Mouse (Mus musculus) forebrain, embryonic 16.5 days (tissue): Measurements from ENCODE around the gene Iba57. TPM values are rescaled to one million over a fixed set of nuclear protein-coding genes. Genes with fewer than 3 reads are reported as not detected.
A peak's percentile ranks its signal among the peaks of the same experiment; 100 is the strongest.

Source experiments
- ATAC-seq: fragments of 200-750 bp; cut with Nextera tagmentation; 2 replicates; pipeline ENCODE4 v1.8.0; 2017; ENCODE audit warnings: mild to moderate bottlenecking, moderate library complexity
- H3K27ac ChIP-seq: fragments of 300-500 bp; sonication (generic); 2 replicates; pipeline ENCODE4 v1.5.1; 2014; ENCODE audit warnings: low read length, control low read depth
- H3K27me3 ChIP-seq: fragments of 300-500 bp; sonication (generic); replicated peaks from 2 replicates; pipeline ENCODE4 v1.6.1; 2014; ENCODE audit warnings: low read length; ENCODE audit not compliant: control insufficient read depth, insufficient read depth
- H3K36me3 ChIP-seq: fragments of 300-500 bp; sonication (generic); 2 replicates; pipeline ENCODE4 v1.6.1; 2014; ENCODE audit not compliant: control insufficient read depth, insufficient read depth
- H3K4me1 ChIP-seq: fragments of 300-500 bp; sonication (generic); replicated peaks from 2 replicates; pipeline ENCODE4 v1.6.1; 2014; ENCODE audit warnings: low read length; ENCODE audit not compliant: control insufficient read depth, insufficient read depth
- H3K4me2 ChIP-seq: fragments of 300-500 bp; sonication (generic); 2 replicates; pipeline ENCODE4 v1.6.1; 2014; ENCODE audit warnings: mild to moderate bottlenecking, low read length, control low read depth
- H3K4me3 ChIP-seq: fragments of 300-500 bp; sonication (generic); replicated peaks from 2 replicates; pipeline ENCODE4 v1.5.1; 2014; ENCODE audit warnings: mild to moderate bottlenecking, low read length, control low read depth
- H3K9ac ChIP-seq: fragments of 300-500 bp; sonication (generic); replicated peaks from 2 replicates; pipeline ENCODE4 v1.6.1; 2014; ENCODE audit warnings: low read depth, low read length, control low read depth
- H3K9me3 ChIP-seq: fragments of 300-500 bp; sonication (generic); 2 replicates; pipeline ENCODE4 v1.6.1; 2016; ENCODE audit warnings: low read length; ENCODE audit not compliant: control insufficient read depth
- WGBS: fragments of 180-500 bp; shearing (Covaris S2); extraction: QIAGEN DNeasy Blood & Tissue Kit; methylation state at CpG from one replicate; pipeline ENCODE4 v1.1.7; 2014; 5-methylcytosine and 5-hydroxymethylcytosine counted together
- polyA plus RNA-seq: library from polyadenylated mRNA; unstranded; fragments of >200 nt; fragmentation: Nextera tagmentation; extraction: Ambion mirVana; gene quantifications from 2 replicates; pipeline ENCODE4 v1.2.1, GENCODE M21; 2015

Iba57 gene
- polyA plus RNA-seq, 1 experiment from 2014 or later: 7.9 TPM

DNA sequence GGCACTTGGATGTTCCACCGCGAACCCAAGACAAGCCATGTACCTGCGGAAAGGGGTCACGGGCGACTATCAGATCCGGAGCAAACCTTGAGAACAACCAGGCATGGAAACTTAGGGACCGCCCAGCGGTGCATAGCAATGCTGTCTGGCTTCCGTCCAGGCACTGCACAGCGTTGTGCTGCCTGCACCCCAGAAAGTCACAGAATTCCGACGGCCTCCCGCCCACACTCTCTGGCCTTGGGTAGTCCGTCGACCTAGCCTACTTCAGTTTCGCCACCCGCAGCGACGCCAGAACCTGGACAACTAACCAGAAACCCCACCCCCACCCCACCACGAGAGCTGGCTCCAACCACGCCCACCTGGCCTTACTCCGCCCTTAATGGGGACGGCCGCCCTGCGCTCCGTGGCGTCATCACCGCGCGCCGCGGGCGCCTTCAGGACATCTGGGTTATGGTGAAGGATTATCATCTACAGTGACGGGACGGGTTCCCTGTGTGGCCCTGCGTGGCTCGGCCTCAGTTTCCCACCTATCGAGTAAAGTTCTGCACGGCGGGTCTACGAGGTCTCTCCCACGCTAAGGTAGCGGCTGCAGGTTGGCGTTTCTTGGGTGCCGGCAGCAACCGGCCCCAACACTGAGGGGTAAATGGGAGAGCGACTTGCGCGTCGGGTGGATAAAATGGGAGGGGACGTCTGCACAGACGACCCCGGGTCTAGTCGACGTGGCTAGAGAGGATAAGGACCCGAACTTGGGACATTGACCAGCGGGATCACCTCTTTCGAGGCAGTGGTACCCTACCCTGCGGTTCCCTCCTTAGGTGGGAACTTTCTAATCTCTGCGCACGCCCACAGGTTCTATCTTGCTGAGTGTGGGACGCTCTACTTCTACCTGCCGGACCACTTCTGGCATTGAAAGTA is 38.8 kb upstream of the Iba57 start, which contains the start of gene Mrpl55:
Mrpl55 (plus strand) TSS at position 406 of the 915 bp plus-strand sequence.
- H3K4me3 ChIP-seq: peak within 1 kb of the TSS; percentile 79
- peak within 1 kb of the TSS; percentile 46; the same call in 1 of the 2 replicates for H3K27ac ChIP-seq
- peaks cover 14% of the 10 kb centered on the region for H3K4me1 ChIP-seq
- no peaks in the 10 kb centered on the region for H3K9me3 ChIP-seq
- ATAC-seq: peak; percentile 92
- under 1% methylated on average over 63 of the region's 63 CpGs for WGBS
- peak within 1 kb of the TSS; percentile 74 for H3K9ac ChIP-seq
- H3K27me3 ChIP-seq: no peaks in the 10 kb centered on the region
- peak within 1 kb of the TSS; percentile 69 for H3K4me2 ChIP-seq
- H3K36me3 ChIP-seq: peaks cover 9% of the 10 kb centered on the region; the same call in 1 of the 2 replicates

DNA sequence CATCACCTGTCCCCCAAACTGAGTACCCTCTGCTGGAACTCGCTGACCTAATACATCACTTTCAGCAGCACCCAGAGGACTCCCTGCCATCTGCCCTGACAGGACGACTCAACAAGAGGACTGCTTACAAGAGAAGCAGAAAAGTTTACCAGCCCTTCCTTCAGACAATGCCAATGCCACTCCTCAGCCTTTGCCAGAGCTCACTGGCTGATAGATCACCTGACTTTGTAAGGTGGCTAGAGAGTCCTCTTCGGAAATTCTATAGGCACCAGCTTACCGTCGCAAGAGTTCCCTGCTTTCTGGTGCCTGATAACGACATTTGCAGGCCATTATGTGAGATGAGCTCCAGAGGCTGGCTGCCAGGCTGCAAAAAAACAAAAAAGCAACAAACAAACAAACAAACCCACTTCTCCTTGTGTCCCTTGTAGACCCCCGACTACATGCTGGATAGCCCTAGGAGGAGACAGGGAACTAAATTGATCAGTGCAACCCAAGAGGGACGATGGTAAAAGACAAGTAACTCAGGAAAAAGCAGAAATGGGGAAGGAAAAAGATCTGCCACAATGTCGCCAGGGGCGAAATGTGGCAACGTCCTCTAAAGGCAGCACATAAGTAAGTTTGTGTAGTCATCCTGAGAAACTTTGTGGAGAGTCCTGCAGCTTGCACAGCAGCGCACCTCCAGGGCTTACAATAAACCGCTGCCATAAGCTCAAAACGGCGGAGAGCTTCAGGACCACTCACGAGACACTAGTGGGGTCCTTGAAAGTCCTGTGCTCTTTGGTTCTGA is 37.9 kb upstream of the Iba57 start:
- H3K9ac ChIP-seq: peak overlapping the region; percentile 74
- no peaks in the 10 kb centered on the region for H3K9me3 ChIP-seq
- ATAC-seq: no peak
- H3K27me3 ChIP-seq: no peaks in the 10 kb centered on the region
- H3K36me3 ChIP-seq: peaks cover 9% of the 10 kb centered on the region; the same call in 1 of the 2 replicates
- no peak overlapping the region for H3K27ac ChIP-seq
- H3K4me3 ChIP-seq: peak overlapping the region; percentile 79
- peak overlapping the region; percentile 69 for H3K4me2 ChIP-seq
- 34% methylated on average over 16 of the region's 16 CpGs for WGBS
- H3K4me1 ChIP-seq: peaks cover 14% of the 10 kb centered on the region

DNA sequence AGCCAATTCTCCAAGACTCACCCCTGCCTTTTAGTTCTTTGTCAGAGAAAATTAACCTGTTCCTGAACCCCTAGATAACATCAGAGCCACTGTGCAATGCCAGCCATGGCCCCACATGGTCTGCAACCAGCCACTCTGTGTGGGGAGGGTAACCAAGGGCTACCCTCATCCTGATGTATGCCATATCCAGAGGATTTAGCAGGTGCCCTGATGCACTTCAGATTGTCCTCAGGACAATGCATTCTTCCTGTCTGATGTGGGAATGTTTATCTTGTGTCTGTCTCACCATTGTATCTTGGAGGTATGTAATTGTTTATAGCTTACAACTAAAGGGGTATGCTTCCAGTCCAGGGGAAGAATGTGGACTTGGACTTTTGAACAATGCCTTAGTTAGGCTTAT is 32.7 kb upstream of the Iba57 start:
- no peaks in the 10 kb centered on the region; the same call in 1 of the 2 replicates for H3K27me3 ChIP-seq
- H3K4me1 ChIP-seq: peaks cover 2% of the 10 kb centered on the region

GRCm38 (mm10) chr11:59192059-59192386 is 28.5 kb upstream of the Iba57 start, which contains the start of gene Guk1:
Gene Guk1 (minus strand): TSS chr11:59192212.
- Histone ChIP-seq H3K27ac (peak within 1 kb of the TSS; percentile 93), H3K9me3 (no peaks in the 10 kb centered on the region), H3K27me3 (no peaks in the 10 kb centered on the region; the same call in 1 of the 2 replicates), H3K9ac (peak within 1 kb of the TSS; percentile 82), H3K36me3 (no peaks in the 10 kb centered on the region), H3K4me1 (peaks cover 16% of the 10 kb centered on the region), H3K4me3 (peak within 1 kb of the TSS; percentile 75), H3K4me2 (peak within 1 kb of the TSS; percentile 76)
- 4% methylated on average over 16 of the region's 16 CpGs for WGBS
- ATAC-seq: peak; percentile 6; the same call in 1 of the 2 replicates

More for the DNA sequence above, 32.7 kb upstream of the Iba57 start:
- ATAC-seq: no peak
- Histone ChIP-seq H3K4me2 (no peak overlapping the region), H3K9ac (no peak overlapping the region), H3K27ac (no peak overlapping the region), H3K9me3 (no peaks in the 10 kb centered on the region), H3K4me3 (no peak overlapping the region), H3K36me3 (no peaks in the 10 kb centered on the region)

GRCm38 (mm10) chr11:59191231-59192058 is 27.9 kb upstream of the Iba57 start:
- peak; percentile 95 for ATAC-seq
- Histone ChIP-seq H3K9me3 (no peaks in the 10 kb centered on the region), H3K4me3 (peak overlapping the region; percentile 75), H3K36me3 (no peaks in the 10 kb centered on the region; the same call in 1 of the 2 replicates), H3K27ac (peak overlapping the region; percentile 93), H3K4me1 (peaks cover 16% of the 10 kb centered on the region), H3K4me2 (peak overlapping the region; percentile 76), H3K27me3 (no peaks in the 10 kb centered on the region; the same call in 1 of the 2 replicates), H3K9ac (peak overlapping the region; percentile 82)
- WGBS: under 1% methylated on average over 59 of the region's 59 CpGs

- Histone ChIP-seq H3K4me3 (no peak overlapping the region), H3K27me3 (no peaks in the 10 kb centered on the region), H3K36me3 (peaks cover 6% of the 10 kb centered on the region; the same call in 1 of the 2 replicates), H3K27ac (no peak overlapping the region), H3K4me1 (peaks cover 16% of the 10 kb centered on the region), H3K9ac (no peak overlapping the region), H3K9me3 (no peaks in the 10 kb centered on the region), H3K4me2 (no peak overlapping the region)
- ATAC-seq: no peak
- WGBS: 87% methylated on average over 6 of the region's 6 CpGs
Observed at GRCm38 (mm10) chr11:59187706-59188105, 24.2 kb upstream of the Iba57 start.

- H3K9ac ChIP-seq: no peak overlapping the region
- 90% methylated on average over 5 of the region's 5 CpGs for WGBS
- H3K9me3 ChIP-seq: no peaks in the 10 kb centered on the region
- ATAC-seq: no peak
- peaks cover 6% of the 10 kb centered on the region; the same call in 1 of the 2 replicates for H3K36me3 ChIP-seq
- no peak overlapping the region for H3K4me2 ChIP-seq
- no peaks in the 10 kb centered on the region for H3K27me3 ChIP-seq
- H3K4me3 ChIP-seq: no peak overlapping the region
- H3K4me1 ChIP-seq: peaks cover 11% of the 10 kb centered on the region
- no peak overlapping the region for H3K27ac ChIP-seq
Observed at GRCm38 (mm10) chr11:59185490-59185889, 22.0 kb upstream of the Iba57 start.

DNA sequence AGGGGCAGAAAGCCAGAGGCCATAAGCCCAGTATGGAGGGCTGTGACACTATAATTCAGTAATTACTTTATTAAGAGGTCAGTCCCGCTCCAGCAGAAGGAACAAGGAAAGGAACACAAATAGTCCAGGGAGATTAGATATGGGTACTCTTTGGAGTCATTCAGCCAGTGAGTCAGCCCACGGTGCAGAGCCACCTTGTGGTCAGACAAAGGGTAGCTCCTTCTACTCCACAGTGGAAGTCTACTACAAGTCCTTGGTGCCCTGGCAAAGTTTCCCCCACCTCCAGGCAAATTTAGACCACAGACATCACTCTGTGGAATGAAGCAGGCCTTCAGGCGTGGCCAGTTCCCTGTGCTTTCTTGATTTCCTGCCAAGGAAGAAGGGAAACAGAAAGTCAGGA is 20.3 kb upstream of the Iba57 start:
- Histone ChIP-seq H3K4me2 (no peak overlapping the region), H3K9me3 (no peaks in the 10 kb centered on the region), H3K9ac (no peak overlapping the region), H3K4me3 (no peak overlapping the region), H3K27me3 (peaks cover 5% of the 10 kb centered on the region), H3K4me1 (peaks cover 3% of the 10 kb centered on the region), H3K27ac (no peak overlapping the region), H3K36me3 (peaks cover 6% of the 10 kb centered on the region; the same call in 1 of the 2 replicates)
- WGBS: 40% methylated on average over 3 of the region's 3 CpGs
- peak; percentile 43; the same call in 1 of the 2 replicates for ATAC-seq
